Mouse (Mus musculus): ENCODE results near the gene Abca14. TPM values are rescaled to one million over a fixed set of nuclear protein-coding genes. Genes with fewer than 3 reads are reported as not detected.

The Abca14 gene
- not detected in 4 replicates for total RNA-seq (2023; ENCODE audit: inconsistent age)

GRCm38 (mm10) chr7:120203789-120204188 is at the start of gene Abca14:
TSS of gene Abca14 (plus strand) at chr7:120203961.

GRCm38 (mm10) chr7:120173603-120174244 is 30.0 kb upstream of the Abca14 start, which contains the start of gene Anks4b:
TSS of gene Anks4b (plus strand) at chr7:120173858.

GRCm38 (mm10) chr7:120201771-120202170 is 2.0 kb upstream of the Abca14 start, which contains the start of gene Crym:
TSS of gene Crym (minus strand) at chr7:120202111.

GRCm38 (mm10) chr7:120328087-120328793 is 124.5 kb downstream of the Abca14 start, which contains the start of gene Abca15:
TSS of gene Abca15 (plus strand) at chr7:120328670.

Other genes starting within 250 kb of the Abca14 start
- not detected in 4 replicates for gene Dnah3, start 108.7 kb upstream of the Abca14 start, total RNA-seq (2023; ENCODE audit: inconsistent age)
- gene Tmem159, start 101.6 kb upstream of the Abca14 start, total RNA-seq (2023; ENCODE audit: inconsistent age) = 0.81 to 1.5 TPM (median 1.4 TPM) in 4 replicates
- gene Zp2, start 58.7 kb upstream of the Abca14 start, total RNA-seq (2023; ENCODE audit: inconsistent age) = not detected in 4 replicates
- gene Anks4b, start 30.1 kb upstream of the Abca14 start, total RNA-seq (2023; ENCODE audit: inconsistent age) = not detected in 4 replicates
- not detected in 4 replicates for gene Crym, start 1.9 kb upstream of the Abca14 start, total RNA-seq (2023; ENCODE audit: inconsistent age)
- not detected in 4 replicates for gene Abca15, start 124.7 kb downstream of the Abca14 start, total RNA-seq (2023; ENCODE audit: inconsistent age)
- not detected in 4 replicates for gene Abca16, start 205.7 kb downstream of the Abca14 start, total RNA-seq (2023; ENCODE audit: inconsistent age)

Measured in B cell, adult (primary cell).